Mouse (Mus musculus) cerebellum, adult (tissue): ENCODE results near the gene Trip6.

ENCODE experiments used
- ATAC-seq: cut with Nextera tagmentation; 2 replicates; pipeline ENCODE4 v1.9.2; 2017; ENCODE audit warnings: mild to moderate bottlenecking, moderate library complexity, mixed read lengths; ENCODE audit not compliant: insufficient number of reproducible peaks, low FRiP score, low TSS enrichment

The Trip6 gene

GRCm38 (mm10) chr5:137338663-137339289 lies 24.6 kb upstream of the Trip6 start:
- ATAC-seq, result no peak

GRCm38 (mm10) chr5:137338256-137338655 lies 24.1 kb upstream of the Trip6 start:
- ATAC-seq, result peak; percentile 81

- no peak for ATAC-seq
Observed at GRCm38 (mm10) chr5:137337190-137337589, 23.0 kb upstream of the Trip6 start.

- no peak for ATAC-seq
Observed at GRCm38 (mm10) chr5:137335066-137335465, 20.9 kb upstream of the Trip6 start.

GRCm38 (mm10) chr5:137334317-137334716 lies 20.1 kb upstream of the Trip6 start:
- no peak for ATAC-seq

GRCm38 (mm10) chr5:137333512-137334174 lies 19.4 kb upstream of the Trip6 start, which contains the start of gene Slc12a9:
TSS of gene Slc12a9 (minus strand) at chr5:137333597.
- peak; percentile 57; the same call in 1 of the 2 replicates for ATAC-seq

- no peak for ATAC-seq
Observed at GRCm38 (mm10) chr5:137332857-137333511, 18.8 kb upstream of the Trip6 start.

GRCm38 (mm10) chr5:137330910-137331309 lies 16.7 kb upstream of the Trip6 start:
- no peak for ATAC-seq

GRCm38 (mm10) chr5:137320996-137321395 lies 6.8 kb upstream of the Trip6 start:
- no peak for ATAC-seq

GRCm38 (mm10) chr5:137318570-137318969 lies 4.4 kb upstream of the Trip6 start:
- ATAC-seq, result no peak

GRCm38 (mm10) chr5:137317361-137317760 lies 3.2 kb upstream of the Trip6 start:
- no peak for ATAC-seq

GRCm38 (mm10) chr5:137315084-137315903 lies 1.1 kb upstream of the Trip6 start:
- ATAC-seq, result no peak

GRCm38 (mm10) chr5:137313466-137314192 lies 575 bp downstream of the Trip6 start:
- no peak for ATAC-seq

- ATAC-seq, result no peak
Observed at GRCm38 (mm10) chr5:137308356-137308755, 5.8 kb downstream of the Trip6 start.

GRCm38 (mm10) chr5:137307071-137307912 lies 6.9 kb downstream of the Trip6 start, which contains the start of gene Srrt:
TSS of gene Srrt (minus strand) at chr5:137307674.
- ATAC-seq, result peak; percentile 80; the same call in 1 of the 2 replicates

- ATAC-seq, result no peak
Observed at GRCm38 (mm10) chr5:137306439-137307005, 7.7 kb downstream of the Trip6 start.

GRCm38 (mm10) chr5:137305822-137306221 lies 8.4 kb downstream of the Trip6 start:
- ATAC-seq, result no peak

- ATAC-seq, result no peak
Observed at GRCm38 (mm10) chr5:137304816-137305215, 9.4 kb downstream of the Trip6 start.

GRCm38 (mm10) chr5:137304165-137304564 lies 10.0 kb downstream of the Trip6 start:
- ATAC-seq, result no peak
